Mouse (Mus musculus): ENCODE measurements around the gene Kdelc1. TPM values are rescaled to one million over a fixed set of nuclear protein-coding genes. Genes with fewer than 3 reads are reported as not detected.

Gene Kdelc1
- 39.1 and 40.8 TPM in 2 replicates for polyA plus RNA-seq (2015; fragmentation: Nextera tagmentation; extraction: Ambion mirVana)

- Histone ChIP-seq H3K9ac (peak within 1 kb of the TSS; percentile 83), H3K27me3 (no peaks in the 10 kb centered on the region), H3K9me3 (replicated peaks) (no peaks in the 10 kb centered on the region), H3K36me3 (peaks cover 19% of the 10 kb centered on the region), H3K4me2 (peak within 1 kb of the TSS; percentile 77), H3K4me1 (replicated peaks) (peaks cover 11% of the 10 kb centered on the region), H3K27ac (peak within 1 kb of the TSS; percentile 98), H3K4me3 (peak within 1 kb of the TSS; percentile 68)
- peak; percentile 97 for ATAC-seq (replicated peaks; ENCODE audit: insufficient number of reproducible peaks, insufficient read depth, low FRiP score, low read depth)
- under 1% methylated on average over 39 of the region's 39 CpGs for WGBS
Measured at GRCm38 (mm10) chr1:44118239-44119054, at the start of gene Kdelc1, which contains the start of gene Bivm. Kdelc1 (minus strand) TSS chr1:44118808. Bivm (plus strand) TSS chr1:44118957.

GRCm38 (mm10) chr1:44167859-44168383 lies 49.3 kb upstream of the Kdelc1 start:
- Histone ChIP-seq H3K9me3 (replicated peaks) (no peaks in the 10 kb centered on the region; the same call in 1 of the 2 replicates), H3K27ac (no peak overlapping the region), H3K4me2 (no peak overlapping the region), H3K36me3 (peaks cover 69% of the 10 kb centered on the region), H3K9ac (no peak overlapping the region), H3K4me1 (replicated peaks) (no peaks in the 10 kb centered on the region), H3K4me3 (no peak overlapping the region), H3K27me3 (no peaks in the 10 kb centered on the region)
- 91% methylated on average over 3 of the region's 3 CpGs for WGBS
- no peak for ATAC-seq (replicated peaks; ENCODE audit: insufficient number of reproducible peaks, insufficient read depth, low FRiP score, low read depth)

- H3K27me3 ChIP-seq = no peaks in the 10 kb centered on the region
- H3K9ac ChIP-seq = no peak overlapping the region
- H3K4me1 ChIP-seq (replicated peaks) = no peaks in the 10 kb centered on the region
- peaks cover 67% of the 10 kb centered on the region for H3K36me3 ChIP-seq
- no peak overlapping the region for H3K27ac ChIP-seq
- no peak overlapping the region for H3K4me3 ChIP-seq
- ATAC-seq (replicated peaks; ENCODE audit: insufficient number of reproducible peaks, insufficient read depth, low FRiP score, low read depth) = no peak
- 94% methylated on average over 5 of the region's 5 CpGs for WGBS
- no peaks in the 10 kb centered on the region for H3K9me3 ChIP-seq (replicated peaks)
- H3K4me2 ChIP-seq = no peak overlapping the region
Measured at GRCm38 (mm10) chr1:44162389-44162788, 43.8 kb upstream of the Kdelc1 start.

- Histone ChIP-seq H3K9me3 (replicated peaks) (no peaks in the 10 kb centered on the region), H3K27ac (no peak overlapping the region), H3K4me3 (no peak overlapping the region), H3K4me1 (replicated peaks) (no peaks in the 10 kb centered on the region), H3K27me3 (no peaks in the 10 kb centered on the region), H3K9ac (no peak overlapping the region), H3K36me3 (peaks cover 62% of the 10 kb centered on the region), H3K4me2 (no peak overlapping the region)
- no peak for ATAC-seq (replicated peaks; ENCODE audit: insufficient number of reproducible peaks, insufficient read depth, low FRiP score, low read depth)
- WGBS = 91% methylated on average over 6 of the region's 6 CpGs
Measured at GRCm38 (mm10) chr1:44161818-44162217, 43.2 kb upstream of the Kdelc1 start.

- Histone ChIP-seq H3K4me3 (no peak overlapping the region), H3K36me3 (peaks cover 41% of the 10 kb centered on the region), H3K27me3 (no peaks in the 10 kb centered on the region), H3K4me1 (replicated peaks) (no peaks in the 10 kb centered on the region), H3K9ac (no peak overlapping the region), H3K9me3 (replicated peaks) (no peaks in the 10 kb centered on the region), H3K27ac (no peak overlapping the region), H3K4me2 (no peak overlapping the region)
- WGBS = 90% methylated on average over 6 of the region's 6 CpGs
- ATAC-seq (replicated peaks; ENCODE audit: insufficient number of reproducible peaks, insufficient read depth, low FRiP score, low read depth) = no peak
Measured at GRCm38 (mm10) chr1:44158317-44158716, 39.7 kb upstream of the Kdelc1 start.

- H3K36me3 ChIP-seq = peaks cover 24% of the 10 kb centered on the region
- H3K4me3 ChIP-seq = no peak overlapping the region
- H3K4me1 ChIP-seq (replicated peaks) = no peaks in the 10 kb centered on the region
- 97% methylated on average over 4 of the region's 4 CpGs for WGBS
- ATAC-seq (replicated peaks; ENCODE audit: insufficient number of reproducible peaks, insufficient read depth, low FRiP score, low read depth) = no peak
- H3K9me3 ChIP-seq (replicated peaks) = no peaks in the 10 kb centered on the region
- no peaks in the 10 kb centered on the region for H3K27me3 ChIP-seq
- no peak overlapping the region for H3K27ac ChIP-seq
- H3K4me2 ChIP-seq = no peak overlapping the region
- no peak overlapping the region for H3K9ac ChIP-seq
Measured at GRCm38 (mm10) chr1:44155287-44155686, 36.7 kb upstream of the Kdelc1 start.

- peak overlapping the region; percentile 67 for H3K4me3 ChIP-seq
- peaks cover 8% of the 10 kb centered on the region for H3K4me1 ChIP-seq (replicated peaks)
- 0 out of 2 replicates have a peak overlapping the region, but pooled peaks have one; percentile 90 for H3K27ac ChIP-seq
- ATAC-seq (replicated peaks; ENCODE audit: insufficient number of reproducible peaks, insufficient read depth, low FRiP score, low read depth) = no peak
- 38% methylated on average over 6 of the region's 6 CpGs for WGBS
- H3K36me3 ChIP-seq = peaks cover 6% of the 10 kb centered on the region
- no peaks in the 10 kb centered on the region for H3K9me3 ChIP-seq (replicated peaks)
- no peaks in the 10 kb centered on the region for H3K27me3 ChIP-seq
- H3K9ac ChIP-seq = peak overlapping the region; percentile 86
- peak overlapping the region; percentile 86 for H3K4me2 ChIP-seq
Measured at GRCm38 (mm10) chr1:44148706-44149105, 30.1 kb upstream of the Kdelc1 start.

GRCm38 (mm10) chr1:44147563-44148381 lies 29.2 kb upstream of the Kdelc1 start, which contains the start of gene Ercc5:
Ercc5 (plus strand) TSS chr1:44147744.
- peak within 1 kb of the TSS; percentile 86 for H3K9ac ChIP-seq
- no peaks in the 10 kb centered on the region for H3K27me3 ChIP-seq
- under 1% methylated on average over 66 of the region's 66 CpGs for WGBS
- H3K4me3 ChIP-seq = peak within 1 kb of the TSS; percentile 67
- peak; percentile 96 for ATAC-seq (replicated peaks; ENCODE audit: insufficient number of reproducible peaks, insufficient read depth, low FRiP score, low read depth)
- H3K4me2 ChIP-seq = peak within 1 kb of the TSS; percentile 86
- peak within 1 kb of the TSS; percentile 90 for H3K27ac ChIP-seq
- H3K4me1 ChIP-seq (replicated peaks) = peaks cover 8% of the 10 kb centered on the region
- H3K9me3 ChIP-seq (replicated peaks) = no peaks in the 10 kb centered on the region
- H3K36me3 ChIP-seq = peaks cover 14% of the 10 kb centered on the region

- H3K9ac ChIP-seq = no peak overlapping the region
- H3K4me3 ChIP-seq = no peak overlapping the region
- no peak overlapping the region for H3K27ac ChIP-seq
- 80% methylated on average over 5 of the region's 5 CpGs for WGBS
- no peaks in the 10 kb centered on the region for H3K27me3 ChIP-seq
- H3K4me2 ChIP-seq = no peak overlapping the region
- no peaks in the 10 kb centered on the region for H3K9me3 ChIP-seq (replicated peaks)
- no peak for ATAC-seq (replicated peaks; ENCODE audit: insufficient number of reproducible peaks, insufficient read depth, low FRiP score, low read depth)
- peaks cover 5% of the 10 kb centered on the region; the same call in 1 of the 2 replicates for H3K4me1 ChIP-seq (replicated peaks)
- H3K36me3 ChIP-seq = peaks cover 38% of the 10 kb centered on the region
Measured at GRCm38 (mm10) chr1:44142747-44143146, 24.1 kb upstream of the Kdelc1 start.

- no peaks in the 10 kb centered on the region for H3K4me1 ChIP-seq (replicated peaks)
- H3K4me2 ChIP-seq = no peak overlapping the region
- no peak overlapping the region for H3K27ac ChIP-seq
- no peaks in the 10 kb centered on the region for H3K9me3 ChIP-seq (replicated peaks)
- H3K36me3 ChIP-seq = peaks cover 41% of the 10 kb centered on the region
- H3K9ac ChIP-seq = no peak overlapping the region
- no peaks in the 10 kb centered on the region for H3K27me3 ChIP-seq
- 77% methylated on average over 4 of the region's 4 CpGs for WGBS
- no peak overlapping the region for H3K4me3 ChIP-seq
- ATAC-seq (replicated peaks; ENCODE audit: insufficient number of reproducible peaks, insufficient read depth, low FRiP score, low read depth) = no peak
Measured at GRCm38 (mm10) chr1:44140232-44140631, 21.6 kb upstream of the Kdelc1 start.

GRCm38 (mm10) chr1:44129929-44130581 lies 11.4 kb upstream of the Kdelc1 start:
- WGBS = 65% methylated on average over 4 of the region's 4 CpGs
- Histone ChIP-seq H3K27ac (no peak overlapping the region), H3K9ac (no peak overlapping the region), H3K4me3 (no peak overlapping the region), H3K9me3 (replicated peaks) (no peaks in the 10 kb centered on the region), H3K4me1 (replicated peaks) (no peaks in the 10 kb centered on the region), H3K4me2 (no peak overlapping the region), H3K27me3 (no peaks in the 10 kb centered on the region), H3K36me3 (peaks cover 31% of the 10 kb centered on the region)
- ATAC-seq (replicated peaks; ENCODE audit: insufficient number of reproducible peaks, insufficient read depth, low FRiP score, low read depth) = no peak
